Mouse (Mus musculus) CH12.LX (cell line): Measurements from ENCODE around the gene Bcl2a1d. TPM values are rescaled to one million over a fixed set of nuclear protein-coding genes. Genes with fewer than 3 reads are reported as not detected.
"Not testable (repeated sequence)": the region's sequence is repeated elsewhere in the genome, so short reads cannot be mapped to it uniquely, and the experiment has no call there.

ENCODE experiments used
- DNase-seq: peaks from one replicate; pipeline ENCODE4 v3.0.0-alpha.2; 2013; ENCODE audit errors: extremely low read depth
- H3K27ac ChIP-seq: 2 replicates; pipeline ENCODE4 v1.5.1; 2012; ENCODE audit warnings: low read depth, mild to moderate bottlenecking, control low read depth, moderate library complexity; ENCODE audit not compliant: insufficient read depth
- H3K27me3 ChIP-seq: replicated peaks from 2 replicates; pipeline ENCODE3; 2012; ENCODE audit warnings: inconsistent platforms
- H3K36me3 ChIP-seq, 2 experiments: replicated peaks in 1 of 2; 2 replicates each; pipeline versions ENCODE3 to v1.6.1; 2012; ENCODE audit warnings: inconsistent platforms in 1 of 2, low read length in 1 of 2, mild to moderate bottlenecking in 1 of 2, mixed read lengths in 1 of 2, moderate library complexity in 1 of 2; ENCODE audit not compliant: control insufficient read depth in 1 of 2, insufficient read depth in 1 of 2
- H3K4me1 ChIP-seq, 2 experiments: 2 replicates each; pipeline ENCODE4 v1.6.1; 2012; ENCODE audit warnings: inconsistent platforms in 1 of 2, moderate library complexity in 1 of 2; ENCODE audit not compliant: insufficient read depth in 2 of 2, control insufficient read depth in 1 of 2
- H3K4me2 ChIP-seq: 2 replicates; pipeline ENCODE4 v1.6.1; 2012; ENCODE audit warnings: low read depth, mild to moderate bottlenecking, control low read depth; ENCODE audit not compliant: poor library complexity, insufficient read depth, severe bottlenecking
- H3K4me3 ChIP-seq, 3 experiments: fragments of 150-350 bp in 1 of 3; sonication (generic) in 1 of 3; replicated peaks in 1 of 3; 2 replicates each; pipeline versions ENCODE3 to v1.5.1; 2011 to 2012; ENCODE audit warnings: low read depth in 2 of 3, low read length in 2 of 3, mild to moderate bottlenecking in 2 of 3, moderate library complexity in 2 of 3, control low read depth in 1 of 3, improper control_type of control experiment in 1 of 3, inconsistent platforms in 1 of 3, mixed read lengths in 1 of 3; ENCODE audit not compliant: poor library complexity in 1 of 3
- H3K79me2 ChIP-seq: replicated peaks from 2 replicates; pipeline ENCODE4 v1.6.1; 2012; ENCODE audit warnings: mild to moderate bottlenecking, moderate library complexity; ENCODE audit not compliant: control insufficient read depth, poor library complexity, insufficient read depth, severe bottlenecking; ENCODE audit errors: extremely low read depth
- H3K9ac ChIP-seq: 2 replicates; pipeline ENCODE4 v1.6.1; 2012; ENCODE audit warnings: low read depth, mild to moderate bottlenecking, control low read depth, moderate library complexity; ENCODE audit not compliant: insufficient read depth
- H3K9me3 ChIP-seq: replicated peaks from 2 replicates; pipeline ENCODE3; 2012; ENCODE audit warnings: low read length, inconsistent platforms, mixed read lengths
- ELF1 ChIP-seq: IDR thresholded peaks from 2 replicates; pipeline ENCODE4 v1.6.1; 2014; ENCODE audit warnings: low read depth, mild to moderate bottlenecking, inconsistent platforms, low read length, improper control_type of control experiment
- EP300 ChIP-seq: IDR thresholded peaks from 2 replicates; pipeline ENCODE4 v1.6.1; 2011; ENCODE audit warnings: low read length, improper control_type of control experiment
- ETS1 ChIP-seq: conservative IDR thresholded peaks from 2 replicates; pipeline ENCODE4 v1.6.1; 2012; ENCODE audit warnings: low read depth, mild to moderate bottlenecking, inconsistent platforms, low read length, improper control_type of control experiment, moderate library complexity
- IRF4 ChIP-seq: IDR thresholded peaks from 2 replicates; pipeline ENCODE4 v1.6.1; 2014; ENCODE audit warnings: low read depth, mild to moderate bottlenecking, inconsistent platforms, low read length, improper control_type of control experiment
- JUN ChIP-seq: IDR thresholded peaks from 2 replicates; pipeline ENCODE4 v1.6.1; 2011; ENCODE audit warnings: low read depth, mild to moderate bottlenecking, low read length, improper control_type of control experiment, moderate library complexity; ENCODE audit not compliant: insufficient read depth
- JUND ChIP-seq: conservative IDR thresholded peaks from 2 replicates; pipeline ENCODE4 v1.6.1; 2011; ENCODE audit warnings: low read depth, low read length, improper control_type of control experiment
- MYC ChIP-seq: IDR thresholded peaks from 2 replicates; pipeline ENCODE4 v1.6.1; 2011; ENCODE audit warnings: low read depth, mild to moderate bottlenecking, improper control_type of control experiment, low read length
- SIN3A ChIP-seq: IDR thresholded peaks from 2 replicates; pipeline ENCODE4 v1.6.1; 2012; ENCODE audit warnings: low read length, improper control_type of control experiment, inconsistent platforms
- TBP ChIP-seq: conservative IDR thresholded peaks from 2 replicates; pipeline ENCODE4 v1.6.1; 2011; ENCODE audit warnings: low read depth, low read length, improper control_type of control experiment
- TCF12 ChIP-seq: IDR thresholded peaks from 2 replicates; pipeline ENCODE4 v1.6.1; 2014; ENCODE audit warnings: low read depth, mild to moderate bottlenecking, inconsistent platforms, low read length, improper control_type of control experiment
- ZMIZ1 ChIP-seq: IDR thresholded peaks from 2 replicates; pipeline ENCODE4 v1.6.1; 2012; ENCODE audit warnings: low read depth, mild to moderate bottlenecking, inconsistent platforms, low read length, improper control_type of control experiment
- dilution Hi-C: fragments of 300-500 bp; cut with MboI; formaldehyde crosslinking; loops from 2 replicates; pipeline ENCODE4 v1.14.3; 2020; ENCODE audit warnings: low sequenced_read_pairs; ENCODE audit not compliant: extremely low pct_unique_long_range_greater_than_20kb, extremely low pct_ligation_motif_present
- in situ Hi-C: fragments of 300-500 bp; cut with MboI; formaldehyde crosslinking; loops from 3 replicates; pipeline ENCODE4 v1.14.3; 2019; ENCODE audit warnings: low sequenced_read_pairs, low pct_ligation_motif_present, low pct_unique_long_range_greater_than_20kb, mixed read lengths
- polyA plus RNA-seq: library from polyadenylated mRNA; unstranded; fragments of >175 nt; gene quantifications from 2 replicates; pipeline ENCODE4 v1.2.1, GENCODE M21; 2012; ENCODE audit warnings: low read depth; ENCODE audit not compliant: insufficient read length
- total RNA-seq, 2 experiments: library from RNA; depleted of rRNA; stranded (reverse); fragments of 300-350 nt in 1 of 2; fragments of >200 nt in 1 of 2; gene quantifications; 2 replicates each; pipeline ENCODE4 v1.2.3; 2012 to 2014

Bcl2a1d gene
- total RNA-seq (2012; rRNA removed) (183 and 326 TPM in 2 replicates), total RNA-seq (2014; rRNA removed) (488 and 522 TPM in 2 replicates), polyA plus RNA-seq (207 and 300 TPM in 2 replicates)

- DNase-seq, result peak; percentile 74
- H3K9ac ChIP-seq, result peak within 1 kb of the TSS; percentile 99; the same call in 1 of the 2 replicates
- not testable (repeated sequence) for H3K4me1 ChIP-seq
- peak; percentile 86 for TF ChIP-seq IRF4
- peak; percentile 48; the same call in 1 of the 2 replicates for TF ChIP-seq ETS1
- peak; percentile 81 for TF ChIP-seq EP300
- peak; percentile 78 for TF ChIP-seq ZMIZ1
- TF ChIP-seq TBP, result peak; percentile 84
- TF ChIP-seq SIN3A, result peak; percentile 69; the same call in 1 of the 2 replicates
- peak; percentile 65 for TF ChIP-seq JUND
- peak; percentile 39; the same call in 1 of the 2 replicates for TF ChIP-seq ELF1
- 0 out of 2 replicates have a peak, but pooled peaks have one; percentile 40 for TF ChIP-seq MYC
- TF ChIP-seq JUN, result peak; percentile 41; the same call in 1 of the 2 replicates
- peak; percentile 68; the same call in 1 of the 2 replicates for TF ChIP-seq TCF12
- TF ChIP-seq, all 38 proteins: peak for 11; not testable (repeated sequence) for 27
- H3K9me3 ChIP-seq, H3K27me3 ChIP-seq, in situ Hi-C loops, H3K79me2 ChIP-seq, dilution Hi-C loops, H3K36me3 ChIP-seq: not testable (repeated sequence)
- peak within 1 kb of the TSS; percentile 15; the same call in 1 of the 2 replicates for H3K4me2 ChIP-seq
- peak within 1 kb of the TSS in 2 of 3 experiments; percentile 47 to 70 for H3K4me3 ChIP-seq
- peak within 1 kb of the TSS; percentile 83 for H3K27ac ChIP-seq
Observed at GRCm38 (mm10) chr9:88731728-88732127, at the start of gene Bcl2a1d. Gene Bcl2a1d (minus strand): TSS chr9:88731914.

GRCm38 (mm10) chr9:88770239-88770638 is 38.5 kb upstream of the Bcl2a1d start:
- in situ Hi-C loops, result not testable (repeated sequence)

GRCm38 (mm10) chr9:88769470-88769869 is 37.8 kb upstream of the Bcl2a1d start:
- H3K79me2 ChIP-seq, H3K27ac ChIP-seq, H3K27me3 ChIP-seq, H3K36me3 ChIP-seq, dilution Hi-C loops, H3K4me3 ChIP-seq, H3K9me3 ChIP-seq, H3K4me1 ChIP-seq, in situ Hi-C loops, H3K9ac ChIP-seq, DNase-seq, H3K4me2 ChIP-seq: not testable (repeated sequence)

More at GRCm38 (mm10) chr9:88770239-88770638, 38.5 kb upstream of the Bcl2a1d start:
- H3K27me3 ChIP-seq, H3K27ac ChIP-seq, dilution Hi-C loops, H3K79me2 ChIP-seq, DNase-seq, H3K9me3 ChIP-seq, H3K36me3 ChIP-seq, H3K4me2 ChIP-seq, H3K4me1 ChIP-seq, H3K4me3 ChIP-seq, H3K9ac ChIP-seq: not testable (repeated sequence)
